Mouse (Mus musculus) hindbrain, postnatal 0 days (tissue): Measurements from ENCODE around the gene Il31ra. TPM values are rescaled to one million over a fixed set of nuclear protein-coding genes. Genes with fewer than 3 reads are reported as not detected.
"Not testable (repeated sequence)": the region's sequence is repeated elsewhere in the genome, so short reads cannot be mapped to it uniquely, and the experiment has no call there.

Experiments
- ATAC-seq: fragments of 200-750 bp; cut with Nextera tagmentation; 2 replicates; pipeline ENCODE4 v1.8.0; 2017; ENCODE audit warnings: mild to moderate bottlenecking, moderate TSS enrichment, moderate library complexity
- DNase-seq: peaks from one replicate; pipeline ENCODE4 v3.0.0-alpha.2; 2015; ENCODE audit warnings: low spot score
- H3K27ac ChIP-seq: fragments of 300-500 bp; sonication (generic); 2 replicates; pipeline ENCODE4 v1.5.1; 2014; ENCODE audit warnings: mild to moderate bottlenecking
- H3K27me3 ChIP-seq: fragments of 300-500 bp; sonication (generic); 2 replicates; pipeline ENCODE4 v1.6.1; 2014; ENCODE audit warnings: low read length, mixed read lengths; ENCODE audit not compliant: insufficient read depth
- H3K36me3 ChIP-seq: fragments of 300-500 bp; sonication (generic); 2 replicates; pipeline ENCODE4 v1.6.1; 2014; ENCODE audit warnings: low read length, mixed read lengths; ENCODE audit not compliant: insufficient read depth
- H3K4me1 ChIP-seq: fragments of 300-500 bp; sonication (generic); 2 replicates; pipeline ENCODE4 v1.6.1; 2014; ENCODE audit warnings: antibody characterized with exemption, low read length, mixed read lengths; ENCODE audit not compliant: insufficient read depth
- H3K4me2 ChIP-seq: fragments of 300-500 bp; sonication (generic); 2 replicates; pipeline ENCODE4 v1.6.1; 2014; ENCODE audit warnings: low read depth, mild to moderate bottlenecking, low read length, moderate library complexity, mixed read lengths
- H3K4me3 ChIP-seq: fragments of 300-500 bp; sonication (generic); 2 replicates; pipeline ENCODE4 v1.5.1; 2014; ENCODE audit warnings: low read length
- H3K9ac ChIP-seq: fragments of 300-500 bp; sonication (generic); replicated peaks from 2 replicates; pipeline ENCODE4 v1.6.1; 2014; ENCODE audit warnings: mild to moderate bottlenecking, low read length, moderate library complexity, mixed read lengths
- H3K9me3 ChIP-seq: fragments of 300-500 bp; sonication (generic); 2 replicates; pipeline ENCODE4 v1.6.1; 2016; ENCODE audit warnings: low read length, mixed read lengths
- CTCF ChIP-seq: IDR thresholded peaks from 2 replicates; pipeline ENCODE4 v1.5.1; 2016; ENCODE audit warnings: antibody characterized with exemption, control low read depth, low read depth
- WGBS: fragments of 180-500 bp; shearing (Covaris S2); extraction: QIAGEN DNeasy Blood & Tissue Kit; methylation state at CpG from one replicate; pipeline ENCODE4 v1.1.7; 2014; 5-methylcytosine and 5-hydroxymethylcytosine counted together
- polyA plus RNA-seq: library from polyadenylated mRNA; unstranded; fragments of >200 nt; fragmentation: Nextera tagmentation; extraction: Ambion mirVana; gene quantifications from 2 replicates; pipeline ENCODE4 v1.2.1, GENCODE M21; 2015
- total RNA-seq: library from RNA; depleted of rRNA; stranded (reverse); fragments of >200 nt; gene quantifications from 2 replicates; pipeline ENCODE4 v1.2.3, GENCODE M21; 2014

The Il31ra gene
- total and polyA plus RNA-seq, 2 experiments from 2014 or later = not detected

DNA sequence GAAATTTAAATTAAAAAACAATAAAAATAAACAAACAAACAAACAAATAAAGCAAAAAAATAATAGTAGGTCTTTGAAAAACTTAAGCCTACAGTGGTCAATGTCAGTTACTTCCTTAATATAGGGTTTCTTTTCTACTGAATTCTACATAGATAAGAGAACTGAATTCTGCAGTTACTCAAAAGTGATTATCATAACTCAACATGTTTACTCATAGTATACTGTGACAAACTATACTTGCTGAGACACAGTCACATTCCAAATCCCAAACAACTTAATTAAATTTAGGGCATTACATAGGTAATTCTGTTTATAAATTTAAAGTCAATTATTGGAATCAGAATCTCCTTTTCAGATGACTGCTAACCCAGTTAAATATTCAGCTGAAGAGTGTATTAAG, 4.5 kb downstream of the Il31ra start:
- no peaks in the 10 kb centered on the region for H3K36me3 ChIP-seq
- no peak overlapping the region for H3K4me2 ChIP-seq
- no peaks in the 10 kb centered on the region for H3K27me3 ChIP-seq
- no peak overlapping the region for H3K27ac ChIP-seq
- H3K9me3 ChIP-seq = no peaks in the 10 kb centered on the region
- H3K4me1 ChIP-seq = no peaks in the 10 kb centered on the region
- ATAC-seq (no peak), DNase-seq (no peak)
- TF ChIP-seq CTCF = no peak
- no peak overlapping the region for H3K9ac ChIP-seq
- no peak overlapping the region for H3K4me3 ChIP-seq

DNA sequence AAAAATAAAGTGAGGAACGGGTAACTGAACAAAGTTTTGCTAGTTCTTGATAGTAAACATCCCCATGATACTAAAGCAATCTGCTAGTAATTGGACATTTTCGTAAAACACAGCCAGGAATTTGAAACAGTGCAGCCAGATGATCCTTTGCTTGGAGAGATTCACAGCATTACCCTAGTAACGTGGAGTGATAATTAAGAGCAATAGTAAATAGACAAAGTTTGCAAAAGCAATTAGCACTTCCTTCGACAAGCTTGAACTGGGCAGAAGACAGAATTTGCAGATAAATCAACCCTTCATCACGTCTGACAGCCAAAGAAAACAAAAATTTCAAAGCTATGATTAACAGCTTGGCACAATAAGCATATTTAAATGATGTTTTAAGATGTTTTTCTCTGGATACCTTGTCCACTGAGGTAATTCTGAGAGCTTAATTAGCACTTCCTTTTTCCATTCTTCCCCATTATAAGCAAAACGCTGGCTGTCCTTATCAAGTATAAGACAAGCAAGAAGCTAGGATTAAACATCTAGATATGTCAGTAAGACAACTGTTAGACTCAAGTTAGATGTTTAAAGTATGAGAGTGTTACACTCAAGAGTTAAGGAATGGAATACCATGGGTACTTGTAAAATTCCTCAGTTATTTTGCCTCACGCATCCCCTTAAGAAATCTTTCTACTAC, 9.5 kb downstream of the Il31ra start:
- Histone ChIP-seq H3K4me2 (no peak overlapping the region), H3K4me1 (no peaks in the 10 kb centered on the region), H3K27me3 (no peaks in the 10 kb centered on the region), H3K27ac (no peak overlapping the region), H3K36me3 (no peaks in the 10 kb centered on the region), H3K9me3 (no peaks in the 10 kb centered on the region), H3K9ac (no peak overlapping the region), H3K4me3 (no peak overlapping the region)
- ATAC-seq (no peak), DNase-seq (no peak)
- 64% methylated on average over 7 of the region's 7 CpGs for WGBS
- TF ChIP-seq CTCF = no peak

DNA sequence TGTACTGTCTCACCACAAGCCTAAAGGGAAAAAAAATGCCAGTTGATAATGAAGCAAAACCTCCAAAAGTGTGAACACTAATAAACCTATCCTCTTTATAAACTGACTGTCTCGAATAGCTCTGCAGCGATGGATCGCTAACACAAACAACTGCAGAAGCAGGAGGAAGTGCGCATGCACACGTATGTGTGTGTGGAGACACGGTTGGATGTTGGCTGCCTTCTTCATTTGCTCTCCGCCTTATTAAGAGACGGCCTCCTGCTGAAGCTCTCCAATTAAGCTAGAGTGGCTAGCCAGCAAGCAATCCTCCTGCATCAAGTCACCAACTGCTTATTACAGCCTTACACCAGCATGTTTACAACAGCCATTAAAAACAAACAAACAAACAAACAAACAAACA, 11.9 kb downstream of the Il31ra start:
- H3K9ac ChIP-seq = no peak overlapping the region
- no peak overlapping the region for H3K27ac ChIP-seq
- DNase-seq = peak; percentile 31
- H3K27me3 ChIP-seq = no peaks in the 10 kb centered on the region
- WGBS = 55% methylated on average over 8 of the region's 8 CpGs
- no peak overlapping the region for H3K4me2 ChIP-seq
- TF ChIP-seq CTCF = no peak
- no peaks in the 10 kb centered on the region for H3K9me3 ChIP-seq
- no peaks in the 10 kb centered on the region for H3K36me3 ChIP-seq
- no peaks in the 10 kb centered on the region for H3K4me1 ChIP-seq
- ATAC-seq = no peak
- no peak overlapping the region for H3K4me3 ChIP-seq

DNA sequence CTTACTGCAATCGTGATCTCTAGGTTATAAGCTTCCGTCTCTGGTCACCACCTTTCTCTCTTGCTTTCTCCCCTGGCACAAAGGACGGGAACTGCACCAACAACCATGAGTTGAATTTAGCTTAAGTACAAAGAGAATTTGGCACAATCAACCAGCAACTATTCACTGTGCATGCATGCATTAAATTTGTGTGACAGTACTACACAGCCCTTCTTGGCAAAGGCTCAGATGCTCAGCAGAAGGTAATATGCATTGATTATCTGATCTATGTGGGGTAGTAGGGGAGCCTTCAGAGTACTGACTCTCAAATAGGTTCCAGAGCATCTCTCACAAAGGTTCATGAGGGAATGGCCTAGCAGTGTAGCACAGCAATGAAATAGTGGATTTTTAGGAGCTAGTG, 12.4 kb downstream of the Il31ra start:
- no peaks in the 10 kb centered on the region for H3K9me3 ChIP-seq
- no peaks in the 10 kb centered on the region for H3K4me1 ChIP-seq
- no peak overlapping the region for H3K27ac ChIP-seq
- DNase-seq (peak; percentile 39), ATAC-seq (no peak)
- no peaks in the 10 kb centered on the region for H3K36me3 ChIP-seq
- 58% methylated on average over 3 of the region's 3 CpGs for WGBS
- no peak overlapping the region for H3K4me2 ChIP-seq
- no peak for TF ChIP-seq CTCF
- no peaks in the 10 kb centered on the region for H3K27me3 ChIP-seq
- no peak overlapping the region for H3K9ac ChIP-seq
- no peak overlapping the region for H3K4me3 ChIP-seq

DNA sequence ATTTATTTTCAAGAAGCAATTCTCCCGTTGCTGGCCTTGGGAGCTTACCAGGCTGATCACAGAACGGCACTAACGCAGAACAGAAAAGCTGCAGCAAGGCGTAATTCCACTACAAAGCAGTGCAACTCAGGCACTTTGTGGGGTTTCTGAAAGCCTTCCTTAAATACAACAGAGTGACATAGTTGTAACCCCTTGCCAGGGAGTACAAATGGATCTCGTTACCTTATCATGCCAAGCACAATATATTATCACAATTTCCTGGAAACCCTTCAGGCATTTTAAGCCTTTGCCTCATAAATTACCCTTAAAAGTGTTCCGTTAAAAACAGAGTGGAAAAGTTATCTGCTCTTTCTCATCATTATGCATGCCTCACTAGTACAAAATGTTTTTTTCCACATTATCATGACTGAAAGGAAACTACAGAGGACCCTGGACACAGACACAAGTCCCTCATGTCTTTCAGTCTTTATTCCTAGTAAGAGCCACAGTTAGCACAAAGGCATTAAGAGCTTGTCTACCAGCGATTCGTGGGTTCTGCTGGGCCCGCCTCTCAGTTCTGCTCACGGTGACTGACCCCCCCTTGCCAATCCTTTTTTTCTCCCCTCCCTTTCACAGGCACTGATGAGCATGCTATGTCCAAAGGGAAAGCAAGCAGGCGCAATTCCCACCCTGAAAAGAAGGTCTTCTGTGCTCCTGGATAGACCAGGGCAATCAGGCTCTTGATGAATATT, 13.4 kb downstream of the Il31ra start:
- no peak for ATAC-seq
- no peaks in the 10 kb centered on the region for H3K9me3 ChIP-seq
- 46% methylated on average over 11 of the region's 11 CpGs for WGBS
- H3K4me3 ChIP-seq = no peak overlapping the region
- H3K9ac ChIP-seq = no peak overlapping the region
- no peak for TF ChIP-seq CTCF
- no peaks in the 10 kb centered on the region for H3K27me3 ChIP-seq
- H3K27ac ChIP-seq = no peak overlapping the region
- no peaks in the 10 kb centered on the region for H3K4me1 ChIP-seq
- peak; percentile 14 for DNase-seq
- H3K4me2 ChIP-seq = no peak overlapping the region
- H3K36me3 ChIP-seq = no peaks in the 10 kb centered on the region

DNA sequence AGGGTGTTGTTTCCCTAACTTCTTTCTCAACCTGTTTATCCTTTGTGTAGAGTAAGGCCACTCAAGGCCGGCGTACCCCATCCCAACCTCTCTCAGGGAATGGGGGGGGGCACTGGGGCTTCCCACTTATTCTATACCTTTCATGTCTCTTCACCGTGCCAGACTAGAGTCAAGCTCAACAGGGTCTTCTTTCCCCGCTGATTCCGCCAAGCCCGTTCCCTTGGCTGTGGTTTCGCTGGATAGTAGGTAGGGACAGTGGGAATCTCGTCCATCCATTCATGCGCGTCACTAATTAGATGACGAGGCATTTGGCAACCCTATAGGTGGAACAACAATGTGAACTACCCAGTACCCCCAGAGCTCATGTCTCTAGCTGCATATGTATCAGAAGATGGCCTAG, 16.1 kb downstream of the Il31ra start:
- not testable (repeated sequence) for H3K27ac ChIP-seq, H3K9me3 ChIP-seq, H3K4me3 ChIP-seq, H3K4me1 ChIP-seq, H3K27me3 ChIP-seq, H3K36me3 ChIP-seq, ATAC-seq, H3K9ac ChIP-seq, H3K4me2 ChIP-seq, DNase-seq
- 72% methylated on average over 11 of the region's 11 CpGs for WGBS

DNA sequence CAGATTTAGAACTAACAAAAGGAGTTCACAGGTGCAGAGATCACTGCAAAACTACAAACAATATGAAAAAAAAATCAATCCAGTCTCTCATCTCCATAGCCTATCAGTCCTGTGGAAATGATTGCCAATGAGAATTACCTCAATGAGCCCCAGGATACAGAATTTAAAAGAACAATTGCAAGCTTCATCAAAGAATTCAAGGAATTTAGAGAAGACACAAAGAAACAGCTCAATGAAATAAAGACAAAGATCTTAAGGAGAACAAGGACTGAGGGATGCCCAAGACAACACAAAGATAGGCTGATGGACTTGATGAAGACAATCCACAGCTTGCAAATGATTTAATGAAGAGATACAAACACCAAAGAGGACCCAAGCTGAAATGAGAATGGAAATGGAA, 20.4 kb downstream of the Il31ra start:
- no peak overlapping the region for H3K4me3 ChIP-seq
- no peak overlapping the region for H3K9ac ChIP-seq
- no peaks in the 10 kb centered on the region for H3K27me3 ChIP-seq
- no peak overlapping the region for H3K27ac ChIP-seq
- no peak overlapping the region for H3K4me2 ChIP-seq
- no peaks in the 10 kb centered on the region for H3K36me3 ChIP-seq
- H3K9me3 ChIP-seq = no peaks in the 10 kb centered on the region
- ATAC-seq (no peak), DNase-seq (no peak)
- H3K4me1 ChIP-seq = no peaks in the 10 kb centered on the region
- TF ChIP-seq CTCF = no peak
